Mouse (Mus musculus) NIH3T3 (cell line): ENCODE data around the gene Baz2a.
"Not testable (repeated sequence)": the region's sequence is repeated elsewhere in the genome, so short reads cannot be mapped to it uniquely, and the experiment has no call there.

ENCODE experiments used
- DNase-seq: peaks from one replicate; pipeline ENCODE4 v3.0.0-alpha.2; 2012; ENCODE audit warnings: low read depth

Gene Baz2a

DNA sequence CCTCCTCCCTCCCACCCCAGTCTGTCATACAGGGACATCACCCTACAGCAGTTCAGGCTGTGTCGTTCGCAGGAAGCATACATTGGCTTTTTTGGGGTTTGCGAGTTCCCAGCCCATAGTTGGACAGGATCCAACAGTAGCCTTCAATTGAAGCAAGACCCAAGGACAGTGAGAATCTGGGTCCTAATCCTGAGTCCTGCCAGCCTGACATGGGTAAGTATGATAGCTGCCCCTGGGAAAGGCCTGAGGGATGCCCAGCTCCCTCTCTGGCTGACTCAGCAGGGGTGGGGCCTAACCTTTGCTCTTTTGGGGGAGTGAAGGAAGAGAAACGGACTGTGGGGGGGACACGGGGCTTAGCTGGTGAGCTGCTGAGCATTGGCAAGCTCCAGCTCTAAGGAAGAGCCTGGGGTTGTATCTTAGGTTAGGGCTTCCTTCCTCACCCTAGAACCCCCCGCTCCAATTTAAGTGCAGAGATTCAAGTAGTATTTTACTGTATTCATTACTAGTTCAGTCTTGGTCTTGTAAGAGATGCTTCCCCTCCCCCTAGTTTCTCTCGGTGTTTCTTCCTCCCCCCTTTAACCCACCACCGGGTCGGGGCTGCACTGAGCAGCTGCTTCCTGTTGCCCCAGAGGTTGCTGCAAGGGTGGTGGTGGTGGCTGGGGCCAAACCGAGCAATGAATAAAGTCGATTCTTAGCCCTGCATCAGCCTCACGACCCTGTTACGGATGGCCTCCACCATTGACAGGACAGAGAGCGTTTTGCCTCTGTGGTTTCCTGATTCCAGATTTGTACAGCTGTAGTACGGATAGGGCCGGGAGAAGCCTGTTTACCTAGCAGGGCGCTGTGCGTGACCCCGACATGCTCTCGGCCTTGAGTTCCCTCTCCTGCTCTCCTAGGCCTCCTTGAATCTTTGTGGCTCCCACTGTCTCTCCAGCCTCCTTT, at the start of gene Baz2a:
Gene Baz2a (plus strand): TSS at position 14 of the 942 bp plus-strand sequence.
- peak; percentile 81 for DNase-seq

- DNase-seq: no peak
Measured at GRCm38 (mm10) chr10:128041636-128042035, 49.7 kb upstream of the Baz2a start.

- no peak for DNase-seq
Measured at GRCm38 (mm10) chr10:128042466-128042865, 48.9 kb upstream of the Baz2a start.

- no peak for DNase-seq
Measured at GRCm38 (mm10) chr10:128043041-128043835, 48.1 kb upstream of the Baz2a start.

DNA sequence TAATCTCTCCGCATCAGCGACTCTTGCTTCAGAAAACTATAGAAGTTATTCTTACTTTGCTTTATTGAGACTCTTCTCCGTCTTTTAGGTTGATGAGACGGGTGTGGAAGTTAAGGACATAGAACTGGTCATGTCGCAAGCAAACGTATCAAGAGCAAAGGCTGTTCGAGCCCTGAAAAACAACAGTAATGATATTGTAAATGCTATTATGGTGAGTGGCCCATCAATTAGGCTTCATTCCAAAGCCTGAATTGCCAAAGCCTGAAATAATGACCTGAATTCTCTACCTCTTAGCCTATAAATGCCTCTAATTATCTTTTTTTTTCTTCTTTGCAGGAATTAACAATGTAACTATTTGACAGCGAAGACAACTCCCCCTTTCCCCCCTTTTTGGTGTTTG, 43.2 kb upstream of the Baz2a start:
- no peak for DNase-seq

DNA sequence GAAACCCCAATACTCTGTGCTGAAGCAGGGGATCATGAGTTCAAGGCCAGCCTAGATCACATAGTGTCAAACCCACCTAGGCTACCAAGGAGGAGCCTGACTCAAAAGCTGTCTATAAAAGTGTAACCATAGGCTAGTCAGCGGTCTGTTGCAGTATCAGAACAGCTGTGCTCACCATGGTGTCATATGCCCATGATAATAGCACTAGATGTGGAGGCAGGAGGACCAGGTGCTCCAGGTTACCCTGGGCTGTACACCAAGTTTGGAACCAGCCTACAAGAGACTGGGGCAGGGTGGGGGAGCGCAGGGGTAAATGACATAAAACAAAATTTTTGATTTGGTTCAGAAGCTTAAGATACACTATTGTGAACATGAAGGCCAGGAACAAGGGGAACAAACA, 41.6 kb upstream of the Baz2a start:
- no peak for DNase-seq

- DNase-seq: no peak
Measured at GRCm38 (mm10) chr10:128050355-128050754, 41.0 kb upstream of the Baz2a start.

GRCm38 (mm10) chr10:128051589-128051988, 39.8 kb upstream of the Baz2a start:
- no peak for DNase-seq

DNA sequence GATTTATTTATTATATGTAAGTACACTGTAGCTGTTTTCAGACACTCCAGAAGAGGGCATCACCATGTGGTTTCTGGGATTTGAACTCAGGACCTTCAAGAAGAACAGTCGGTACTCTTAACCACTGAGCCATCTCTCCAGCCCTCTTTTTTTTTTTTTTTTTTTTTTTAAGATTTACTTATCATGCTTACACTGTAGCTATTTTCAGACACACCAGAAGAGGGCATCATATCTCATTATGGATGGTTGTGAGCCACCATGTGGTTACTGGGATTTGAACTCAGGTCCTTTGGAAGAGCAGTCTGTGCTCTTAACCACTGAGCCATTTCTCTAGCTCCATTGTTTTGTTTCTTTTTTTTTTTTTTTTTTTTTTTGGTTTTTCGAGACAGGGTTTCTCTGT, 39.2 kb upstream of the Baz2a start:
- DNase-seq: not testable (repeated sequence)

DNA sequence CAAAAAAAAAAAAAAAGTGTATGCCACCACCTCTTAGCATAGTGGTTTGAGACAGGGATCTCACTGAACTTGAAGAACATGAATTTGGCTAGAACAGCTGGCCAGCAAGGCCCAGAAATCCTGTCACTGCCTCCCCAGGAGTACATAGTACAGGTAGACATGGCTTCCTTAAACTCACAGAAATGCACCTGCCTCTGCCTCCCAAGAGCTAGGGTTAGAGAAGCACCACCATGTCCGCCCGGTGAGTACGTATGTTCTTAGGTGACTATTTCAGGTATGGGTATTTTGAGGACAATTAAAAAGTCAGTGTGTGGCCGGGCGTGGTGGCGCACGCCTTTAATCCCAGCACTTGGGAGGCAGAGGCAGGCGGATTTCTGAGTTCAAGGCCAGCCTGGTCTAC, 38.4 kb upstream of the Baz2a start:
- no peak for DNase-seq

GRCm38 (mm10) chr10:128058184-128058583, 33.2 kb upstream of the Baz2a start:
- no peak for DNase-seq

- DNase-seq: peak; percentile 99
Measured at GRCm38 (mm10) chr10:128058601-128059151, 32.7 kb upstream of the Baz2a start, which contains the start of gene Ptges3. Ptges3 (plus strand) TSS chr10:128058954.

DNA sequence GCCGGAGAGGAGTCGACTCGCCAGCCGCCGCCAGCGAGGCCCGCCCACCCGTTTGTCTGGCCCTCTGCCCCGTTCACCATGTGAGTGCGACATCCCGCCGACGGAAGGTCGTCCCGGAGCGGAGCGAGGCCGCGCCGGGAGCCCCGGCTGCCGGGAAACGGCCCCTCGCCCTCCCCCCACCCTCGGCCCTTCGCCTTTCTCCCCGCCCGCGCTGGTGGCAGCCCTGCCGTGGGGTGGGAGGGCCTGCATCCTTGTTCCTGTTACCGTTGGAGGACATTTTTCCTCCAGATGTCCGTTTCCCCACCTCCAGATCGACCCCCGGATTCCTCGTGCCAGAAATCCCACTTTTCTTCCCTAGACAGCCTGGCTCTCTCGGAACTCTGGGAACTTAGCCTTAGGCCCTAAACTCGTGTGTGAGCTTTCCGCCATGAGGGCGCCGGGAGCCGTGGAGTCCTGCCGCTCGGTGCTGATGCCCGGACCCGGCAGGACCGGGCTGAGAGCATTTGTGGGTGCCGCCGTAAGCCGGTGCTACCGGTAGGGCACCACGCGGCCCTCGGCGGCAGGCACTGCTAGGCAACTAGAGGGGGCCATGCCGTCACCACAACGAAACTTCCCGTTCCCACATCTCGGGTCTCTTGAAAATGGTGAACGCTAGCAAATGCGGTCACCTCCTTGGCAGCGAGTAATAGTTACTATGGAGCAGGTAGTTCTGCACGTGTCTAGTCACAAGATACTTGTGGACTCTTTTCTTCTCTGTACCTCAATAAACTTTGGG, 32.0 kb upstream of the Baz2a start:
- DNase-seq: peak; percentile 79

GRCm38 (mm10) chr10:128061109-128061508, 30.3 kb upstream of the Baz2a start:
- DNase-seq: no peak

GRCm38 (mm10) chr10:128062221-128062989, 29.0 kb upstream of the Baz2a start:
- DNase-seq: no peak

- no peak for DNase-seq
Measured at GRCm38 (mm10) chr10:128066072-128066471, 25.3 kb upstream of the Baz2a start.

DNA sequence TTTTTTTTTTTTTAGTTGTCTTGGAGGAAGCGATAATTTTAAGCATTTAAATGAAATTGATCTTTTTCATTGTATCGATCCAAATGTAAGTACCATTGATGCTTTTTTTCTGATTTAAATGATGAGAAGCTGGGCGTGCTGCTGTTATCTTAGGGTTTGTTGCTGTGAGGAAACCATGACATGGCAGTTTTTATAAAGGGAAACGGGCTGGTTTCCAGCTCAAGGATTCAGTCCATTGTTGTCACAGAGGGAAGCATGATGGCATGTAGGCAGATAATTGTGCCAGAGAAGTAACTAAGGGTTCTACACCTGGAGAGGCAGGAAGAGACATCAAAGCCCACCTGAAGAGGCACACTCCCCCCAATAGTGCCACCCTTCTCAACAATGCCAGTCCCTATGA, 22.2 kb upstream of the Baz2a start:
- no peak for DNase-seq

- DNase-seq: not testable (repeated sequence)
Measured at GRCm38 (mm10) chr10:128070432-128070831, 20.9 kb upstream of the Baz2a start.

GRCm38 (mm10) chr10:128078269-128078668, 13.1 kb upstream of the Baz2a start:
- not testable (repeated sequence) for DNase-seq

- DNase-seq: peak; percentile 65
Measured at GRCm38 (mm10) chr10:128080496-128080895, 10.9 kb upstream of the Baz2a start.
